Mouse (Mus musculus): ENCODE measurements at regions not wholly inside any gene's neighbourhood (a gene's known extent, or its start where the extent isn't known, plus 50 kb on each side); places are given as distances from the start of the nearest gene placed in this dataset.

GRCm38 (mm10) chr16:73245073-73245590, 937.0 kb downstream of the Robo1 start:
- no peak for TF ChIP-seq CTCF (IDR thresholded peaks at IDR 0.05; ENCODE audit: borderline replicate concordance, extremely low read depth, insufficient read depth, insufficient read length)
- TF ChIP-seq POLR2A (IDR thresholded peaks at IDR 0.05; ENCODE audit: borderline replicate concordance, extremely low read depth, insufficient read depth, insufficient read length, poor library complexity, severe bottlenecking) = no peak

Data from brain, embryonic 14.5 days (tissue).